Mouse (Mus musculus): ENCODE measurements at regions not wholly inside any gene's neighbourhood (a gene's known extent, or its start where the extent isn't known, plus 50 kb on each side); places are given as distances from the start of the nearest gene placed in this dataset.
"Not testable (repeated sequence)": the region's sequence is repeated elsewhere in the genome, so short reads cannot be mapped to it uniquely, and the experiment has no call there.

GRCm38 (mm10) chr17:4563641-4564040 lies 430.5 kb upstream of the Arid1b start:
- DNase-seq (ENCODE audit: low read depth, low spot score) = no peak
- no peaks in the 10 kb centered on the region for H3K36me3 ChIP-seq (ENCODE audit: control insufficient read depth, insufficient read depth, low read length, poor library complexity, severe bottlenecking)
- H3K27me3 ChIP-seq (ENCODE audit: control insufficient read depth, insufficient read depth, low read length, poor library complexity, severe bottlenecking) = no peaks in the 10 kb centered on the region

- no peak for DNase-seq (ENCODE audit: low read depth, low spot score)
- H3K27me3 ChIP-seq (ENCODE audit: control insufficient read depth, insufficient read depth, low read length, poor library complexity, severe bottlenecking) = no peaks in the 10 kb centered on the region
- H3K36me3 ChIP-seq (ENCODE audit: control insufficient read depth, insufficient read depth, low read length, poor library complexity, severe bottlenecking) = no peaks in the 10 kb centered on the region
These were observed 417.2 kb upstream of the Arid1b start for GRCm38 (mm10) chr17:4576883-4577282.

- Histone ChIP-seq H3K27me3 (ENCODE audit: control insufficient read depth, insufficient read depth, low read length, poor library complexity, severe bottlenecking) (no peaks in the 10 kb centered on the region), H3K36me3 (ENCODE audit: control insufficient read depth, insufficient read depth, low read length, poor library complexity, severe bottlenecking) (no peaks in the 10 kb centered on the region)
- no peak for DNase-seq (ENCODE audit: low read depth, low spot score)
These were observed 412.3 kb upstream of the Arid1b start for GRCm38 (mm10) chr17:4581851-4582250.

- Histone ChIP-seq H3K36me3 (ENCODE audit: control insufficient read depth, insufficient read depth, low read length, poor library complexity, severe bottlenecking) (no peaks in the 10 kb centered on the region), H3K27me3 (ENCODE audit: control insufficient read depth, insufficient read depth, low read length, poor library complexity, severe bottlenecking) (no peaks in the 10 kb centered on the region)
- no peak for DNase-seq (ENCODE audit: low read depth, low spot score)
These were observed 383.7 kb upstream of the Arid1b start for GRCm38 (mm10) chr17:4610481-4610880.

GRCm38 (mm10) chr17:4610993-4611392 lies 383.1 kb upstream of the Arid1b start:
- Histone ChIP-seq H3K36me3 (ENCODE audit: control insufficient read depth, insufficient read depth, low read length, poor library complexity, severe bottlenecking) (no peaks in the 10 kb centered on the region), H3K27me3 (ENCODE audit: control insufficient read depth, insufficient read depth, low read length, poor library complexity, severe bottlenecking) (no peaks in the 10 kb centered on the region)
- no peak for DNase-seq (ENCODE audit: low read depth, low spot score)

- no peak for DNase-seq (ENCODE audit: low read depth, low spot score)
- Histone ChIP-seq H3K36me3 (ENCODE audit: control insufficient read depth, insufficient read depth, low read length, poor library complexity, severe bottlenecking) (no peaks in the 10 kb centered on the region), H3K27me3 (ENCODE audit: control insufficient read depth, insufficient read depth, low read length, poor library complexity, severe bottlenecking) (no peaks in the 10 kb centered on the region)
These were observed 382.4 kb upstream of the Arid1b start for GRCm38 (mm10) chr17:4611711-4612110.

- no peak for DNase-seq (ENCODE audit: low read depth, low spot score)
- Histone ChIP-seq H3K36me3 (ENCODE audit: control insufficient read depth, insufficient read depth, low read length, poor library complexity, severe bottlenecking) (no peaks in the 10 kb centered on the region), H3K27me3 (ENCODE audit: control insufficient read depth, insufficient read depth, low read length, poor library complexity, severe bottlenecking) (no peaks in the 10 kb centered on the region)
These were observed 382.0 kb upstream of the Arid1b start for GRCm38 (mm10) chr17:4612136-4612535.

GRCm38 (mm10) chr17:4612741-4613140 lies 381.4 kb upstream of the Arid1b start:
- no peak for DNase-seq (ENCODE audit: low read depth, low spot score)
- no peaks in the 10 kb centered on the region for H3K36me3 ChIP-seq (ENCODE audit: control insufficient read depth, insufficient read depth, low read length, poor library complexity, severe bottlenecking)
- no peaks in the 10 kb centered on the region for H3K27me3 ChIP-seq (ENCODE audit: control insufficient read depth, insufficient read depth, low read length, poor library complexity, severe bottlenecking)

- H3K27me3 ChIP-seq (ENCODE audit: control insufficient read depth, insufficient read depth, low read length, poor library complexity, severe bottlenecking) = no peaks in the 10 kb centered on the region; the same call in 1 of the 2 replicates
- no peaks in the 10 kb centered on the region for H3K36me3 ChIP-seq (ENCODE audit: control insufficient read depth, insufficient read depth, low read length, poor library complexity, severe bottlenecking)
These were observed 373.8 kb upstream of the Arid1b start for GRCm38 (mm10) chr17:4620361-4620760.

GRCm38 (mm10) chr17:4626126-4626525 lies 368.0 kb upstream of the Arid1b start:
- DNase-seq (ENCODE audit: low read depth, low spot score); H3K27me3 ChIP-seq (ENCODE audit: control insufficient read depth, insufficient read depth, low read length, poor library complexity, severe bottlenecking); H3K36me3 ChIP-seq (ENCODE audit: control insufficient read depth, insufficient read depth, low read length, poor library complexity, severe bottlenecking): not testable (repeated sequence)

More at GRCm38 (mm10) chr17:4620361-4620760, 373.8 kb upstream of the Arid1b start:
- DNase-seq (ENCODE audit: low read depth, low spot score) = no peak

GRCm38 (mm10) chr17:4627542-4627941 lies 366.6 kb upstream of the Arid1b start:
- Histone ChIP-seq H3K36me3 (ENCODE audit: control insufficient read depth, insufficient read depth, low read length, poor library complexity, severe bottlenecking) (no peaks in the 10 kb centered on the region), H3K27me3 (ENCODE audit: control insufficient read depth, insufficient read depth, low read length, poor library complexity, severe bottlenecking) (no peaks in the 10 kb centered on the region)
- DNase-seq (ENCODE audit: low read depth, low spot score) = no peak

GRCm38 (mm10) chr17:4631122-4631521 lies 363.0 kb upstream of the Arid1b start:
- DNase-seq (ENCODE audit: low read depth, low spot score) = no peak
- no peaks in the 10 kb centered on the region for H3K36me3 ChIP-seq (ENCODE audit: control insufficient read depth, insufficient read depth, low read length, poor library complexity, severe bottlenecking)
- no peaks in the 10 kb centered on the region for H3K27me3 ChIP-seq (ENCODE audit: control insufficient read depth, insufficient read depth, low read length, poor library complexity, severe bottlenecking)

GRCm38 (mm10) chr17:4632506-4632905 lies 361.6 kb upstream of the Arid1b start:
- H3K36me3 ChIP-seq (ENCODE audit: control insufficient read depth, insufficient read depth, low read length, poor library complexity, severe bottlenecking) = no peaks in the 10 kb centered on the region
- H3K27me3 ChIP-seq (ENCODE audit: control insufficient read depth, insufficient read depth, low read length, poor library complexity, severe bottlenecking) = no peaks in the 10 kb centered on the region
- no peak for DNase-seq (ENCODE audit: low read depth, low spot score)

- peak; percentile 5 for DNase-seq (ENCODE audit: low read depth, low spot score)
These were observed 360.4 kb upstream of the Arid1b start for GRCm38 (mm10) chr17:4633771-4634170.

GRCm38 (mm10) chr17:4636796-4637353 lies 357.3 kb upstream of the Arid1b start:
- no peak for DNase-seq (ENCODE audit: low read depth, low spot score)
- H3K36me3 ChIP-seq (ENCODE audit: control insufficient read depth, insufficient read depth, low read length, poor library complexity, severe bottlenecking) = no peaks in the 10 kb centered on the region
- H3K27me3 ChIP-seq (ENCODE audit: control insufficient read depth, insufficient read depth, low read length, poor library complexity, severe bottlenecking) = no peaks in the 10 kb centered on the region

More at GRCm38 (mm10) chr17:4633771-4634170, 360.4 kb upstream of the Arid1b start:
- Histone ChIP-seq H3K36me3 (ENCODE audit: control insufficient read depth, insufficient read depth, low read length, poor library complexity, severe bottlenecking) (no peaks in the 10 kb centered on the region), H3K27me3 (ENCODE audit: control insufficient read depth, insufficient read depth, low read length, poor library complexity, severe bottlenecking) (no peaks in the 10 kb centered on the region)

- no peaks in the 10 kb centered on the region; the same call in 1 of the 2 replicates for H3K27me3 ChIP-seq (ENCODE audit: control insufficient read depth, insufficient read depth, low read length, poor library complexity, severe bottlenecking)
- DNase-seq (ENCODE audit: low read depth, low spot score) = no peak
- no peaks in the 10 kb centered on the region for H3K36me3 ChIP-seq (ENCODE audit: control insufficient read depth, insufficient read depth, low read length, poor library complexity, severe bottlenecking)
These were observed 354.6 kb upstream of the Arid1b start for GRCm38 (mm10) chr17:4639531-4639930.
